Mouse (Mus musculus): ENCODE data around the gene Ywhah.

DNA sequence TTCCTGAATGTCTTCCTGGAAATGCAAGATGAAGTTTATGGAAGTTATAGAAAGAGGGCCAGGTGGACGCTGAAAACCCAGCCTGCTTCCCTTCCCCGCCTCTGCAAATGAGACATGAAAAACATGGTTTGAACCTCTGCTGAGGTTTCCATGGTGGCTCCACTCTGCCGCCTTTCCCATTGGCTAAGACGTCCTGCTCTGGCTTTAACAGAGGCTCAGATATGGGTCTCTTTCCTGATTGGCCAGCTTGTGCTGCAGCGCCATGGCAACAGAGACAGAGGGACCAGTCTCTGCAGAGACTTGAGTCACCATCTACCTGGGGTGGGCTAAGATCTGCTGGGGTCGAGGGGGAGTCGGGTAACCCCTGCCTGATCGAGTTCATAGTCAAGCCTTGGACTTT lies 11.9 kb upstream of the Ywhah start:
- no peak for TF ChIP-seq POLR2A (IDR thresholded peaks at IDR 0.05; ENCODE audit: insufficient read length, low read depth)
- no peak for TF ChIP-seq USF1 (IDR thresholded peaks at IDR 0.05; ENCODE audit: low read depth)
- TF ChIP-seq MYOD1 (IDR thresholded peaks at IDR 0.05; ENCODE audit: control insufficient read depth in 1 of 3, insufficient read length in 2 of 3, low read depth in 2 of 3), result no peak
- TF ChIP-seq TCF12 (IDR thresholded peaks at IDR 0.05; ENCODE audit: insufficient read depth, poor library complexity, severe bottlenecking), result no peak
- TF ChIP-seq POLR2AphosphoS2 (IDR thresholded peaks at IDR 0.05; ENCODE audit: insufficient read length, low read depth), result no peak
- TF ChIP-seq TCF3 (IDR thresholded peaks at IDR 0.05; ENCODE audit: insufficient read length, low read depth), result no peak
- TF ChIP-seq REST (IDR thresholded peaks at IDR 0.05; ENCODE audit: insufficient read depth, insufficient read length), result no peak
- no peak for TF ChIP-seq SRF (IDR thresholded peaks at IDR 0.05; ENCODE audit: control insufficient read depth, insufficient read length, low read depth)
